In genomic region chr2:170683385-170683784, GRCm38 (mm10) we compare ENCODE assay signal across 17 mouse cellular contexts. TPM values are rescaled to one million over a fixed set of nuclear protein-coding genes. Genes with fewer than 3 reads are reported as not detected.
DNase-seq lines count a peak whose midpoint lies in the region; ATAC-seq and TF ChIP-seq lines count a peak whose summit lies in the region.
"Had no signal": no experiment of that assay in that cellular context is flagged by ENCODE, and none has a peak within 500 bp of the region (broad histone marks: within the 10 kb centered on the region; RNA-seq: fewer than 3 reads in every experiment).

No protein-coding gene starts in this region.

- H3K4me2 ChIP-seq in liver, embryonic 14.5 days (ENCODE audit: low read depth) = no peak overlapping the region
- H3K4me2 ChIP-seq: embryonic facial prominence, embryonic 12.5 days; intestine, embryonic 15.5 days; limb, embryonic 13.5 days; midbrain, embryonic 12.5 days had no signal

- intact Hi-C loops in heart, adult 2 months (cut with DNase I) = loop anchor here (2.0 kb wide), 1 partner anchor 189 kb away; no protein-coding TSS in a partner anchor
- intact Hi-C loops in heart, postnatal 14 days (cut with DNase I) = loop anchor here (1.0 kb wide), 1 partner anchor 190 kb away; no protein-coding TSS in a partner anchor

- in situ Hi-C loops in ES-E14 (cut with MboI; ENCODE audit: low sequenced_read_pairs in 2 of 2, unreplicated experiment in 2 of 2) = loop anchor here (25.0 kb wide), 1 partner anchor 179 kb away; no protein-coding TSS in a partner anchor

- TF ChIP-seq EP300 in heart, adult 2 months (IDR thresholded peaks at IDR 0.05; ENCODE audit: insufficient read depth, low read depth, low read length) = no peak
- no peak for TF ChIP-seq EP300 in liver, embryonic 14.5 days (IDR thresholded peaks at IDR 0.05; ENCODE audit: low read depth)

- no peaks in the 10 kb centered on the region for H3K79me2 ChIP-seq in heart, adult 2 months (replicated peaks; ENCODE audit: control insufficient read depth, insufficient read depth, low read length)

- no peak overlapping the region for H3K27ac ChIP-seq in heart, adult 2 months
- no peak overlapping the region for H3K27ac ChIP-seq in liver, embryonic 14.5 days
- no peak overlapping the region for H3K27ac ChIP-seq in ES-E14 (ENCODE audit: insufficient read depth, low read depth, low read length, poor library complexity, severe bottlenecking)
- H3K27ac ChIP-seq: embryonic facial prominence, embryonic 12.5 days; intestine, embryonic 15.5 days; limb, embryonic 13.5 days; midbrain, embryonic 12.5 days had no signal

- H3K9ac ChIP-seq in heart, adult 2 months (ENCODE audit: low read depth, low read length) = no peak overlapping the region
- no peak overlapping the region for H3K9ac ChIP-seq in liver, embryonic 14.5 days (replicated peaks)
- H3K9ac ChIP-seq in ES-E14 (ENCODE audit: insufficient read depth, low read depth, low read length, poor library complexity, severe bottlenecking) = no peak overlapping the region
- H3K9ac ChIP-seq: embryonic facial prominence, embryonic 12.5 days; intestine, embryonic 15.5 days; limb, embryonic 13.5 days; midbrain, embryonic 12.5 days had no signal

- no peak for TF ChIP-seq POLR2A in heart, adult 2 months (IDR thresholded peaks at IDR 0.05; ENCODE audit: insufficient read depth, low read depth, low read length)

- no peaks in the 10 kb centered on the region for H3K9me3 ChIP-seq in liver, embryonic 14.5 days (ENCODE audit: control insufficient read depth, low read length)
- H3K9me3 ChIP-seq in ES-E14 (ENCODE audit: control insufficient read depth, insufficient read depth, low read depth, low read length) = no peaks in the 10 kb centered on the region
- H3K9me3 ChIP-seq: embryonic facial prominence, embryonic 12.5 days; intestine, embryonic 15.5 days; limb, embryonic 13.5 days; midbrain, embryonic 12.5 days had no signal

- no peak for ATAC-seq in liver, embryonic 14.5 days (ENCODE audit: insufficient read depth)
- ATAC-seq in CD4-positive, CD25-positive, alpha-beta regulatory T cell, adult 4 months = no peak
- ATAC-seq: intestine, embryonic 15.5 days had no signal

- no peak for DNase-seq in heart, adult 2 months
- no peak for DNase-seq in heart, postnatal 14 days
- no peak for DNase-seq in liver, embryonic 14.5 days (ENCODE audit: low read depth in 3 of 3, low spot score in 3 of 3)
- DNase-seq in liver (no peak), ES-E14 (ENCODE audit: low read depth, low spot score) (peak; percentile 57)
- DNase-seq in brain, adult 2 months (ENCODE audit: low read depth, low spot score) = peak; percentile 24
- DNase-seq in right cerebral cortex, postnatal 14 days = no peak
- DNase-seq: adrenal gland, postnatal 25 days; cerebellum, adult 11-12 months; heart, postnatal 4 days; lung, postnatal 14 days; thymus, postnatal 25 days had no signal

- no peaks in the 10 kb centered on the region for H3K27me3 ChIP-seq in heart, adult 2 months (ENCODE audit: control insufficient read depth, insufficient read depth, low read length)
- no peaks in the 10 kb centered on the region for H3K27me3 ChIP-seq in liver, embryonic 14.5 days (ENCODE audit: control insufficient read depth, insufficient read depth, low read length)
- H3K27me3 ChIP-seq: embryonic facial prominence, embryonic 12.5 days; intestine, embryonic 15.5 days; limb, embryonic 13.5 days; midbrain, embryonic 12.5 days had no signal

- H3K4me3 ChIP-seq in heart, adult 2 months = no peak overlapping the region
- no peak overlapping the region for H3K4me3 ChIP-seq in liver, embryonic 14.5 days (ENCODE audit: insufficient read depth in 1 of 2, low read depth in 2 of 2, low read length in 2 of 2)
- H3K4me3 ChIP-seq in ES-E14 (ENCODE audit: insufficient read depth in 1 of 2, low read depth in 1 of 2, low read length in 2 of 2, poor library complexity in 1 of 2, severe bottlenecking in 1 of 2) = no peak overlapping the region
- H3K4me3 ChIP-seq: embryonic facial prominence, embryonic 12.5 days; intestine, embryonic 15.5 days; limb, embryonic 13.5 days; midbrain, embryonic 12.5 days had no signal

- no peaks in the 10 kb centered on the region for H3K4me1 ChIP-seq in heart, adult 2 months (ENCODE audit: control insufficient read depth, insufficient read depth, low read length)
- no peaks in the 10 kb centered on the region for H3K4me1 ChIP-seq in liver, embryonic 14.5 days (replicated peaks; ENCODE audit: control insufficient read depth in 2 of 2, insufficient read depth in 2 of 2, low read length in 1 of 2)
- H3K4me1 ChIP-seq in ES-E14 (ENCODE audit: control insufficient read depth in 2 of 2, insufficient read depth in 2 of 2, low read length in 2 of 2, poor library complexity in 1 of 2) = no peaks in the 10 kb centered on the region
- H3K4me1 ChIP-seq: embryonic facial prominence, embryonic 12.5 days; intestine, embryonic 15.5 days; limb, embryonic 13.5 days; midbrain, embryonic 12.5 days had no signal

- WGBS in heart, adult 2 months = 77% methylated on average over 2 of the region's 2 CpGs
- 51% methylated on average over 2 of the region's 2 CpGs for WGBS in liver, embryonic 14.5 days (ENCODE audit: insufficient replicate concordance)

- H3K36me3 ChIP-seq in heart, adult 2 months (ENCODE audit: control insufficient read depth, insufficient read depth, low read length) = no peaks in the 10 kb centered on the region
- H3K36me3 ChIP-seq in liver, embryonic 14.5 days (replicated peaks; ENCODE audit: control insufficient read depth, insufficient read depth, low read depth) = no peaks in the 10 kb centered on the region
- no peaks in the 10 kb centered on the region for H3K36me3 ChIP-seq in ES-E14 (ENCODE audit: control insufficient read depth, insufficient read depth, low read length, poor library complexity, severe bottlenecking)
- H3K36me3 ChIP-seq: embryonic facial prominence, embryonic 12.5 days; intestine, embryonic 15.5 days; limb, embryonic 13.5 days; midbrain, embryonic 12.5 days had no signal

- TF ChIP-seq CTCF in heart, adult 2 months (IDR thresholded peaks at IDR 0.05) = peak; percentile 56
- peak; percentile 17; the same call in 1 of the 2 replicates for TF ChIP-seq CTCF in liver, embryonic 14.5 days (IDR thresholded peaks at IDR 0.05; ENCODE audit: low read depth)

TF ChIP-seq in ES-E14, 5 proteins besides CTCF, POLR2A, EP300 and RAD21:
- peak; percentile 34; the same call in 1 of the 2 replicates for TF ChIP-seq MAFK (IDR thresholded peaks at IDR 0.05; ENCODE audit: insufficient read depth, low read depth, low read length)
- TF ChIP-seq ZC3H11A (IDR thresholded peaks at IDR 0.05; ENCODE audit: borderline replicate concordance, low read depth, low read length) = peak; percentile 59; the same call in 1 of the 2 replicates
- TF ChIP-seq CHD2 (IDR thresholded peaks at IDR 0.05; ENCODE audit: low read depth, low read length) = no peak

RNA-seq across cellular contexts. Expression of gene Dok5, which starts 48.2 kb away (rescaled TPM):
- total RNA-seq in heart, adult 2 months (2021) = under 1 TPM in 1 of 2 experiments, not detected in 1; 0.41 TPM
- 1.4 and 1.6 TPM in 2 replicates for polyA plus RNA-seq in heart, adult 2 months (2012; rRNA removed)
- under 1 TPM; 0.27 to 0.45 TPM for total RNA-seq in heart, postnatal 14 days (2021)
- polyA plus RNA-seq in liver, embryonic 14.5 days (2012; rRNA removed) = 0.19 and 0.21 TPM in 2 replicates
- polyA plus RNA-seq in liver, embryonic 14.5 days (2014; fragmentation: Nextera tagmentation; extraction: Ambion mirVana) = 0.15 and 0.20 TPM in 2 replicates
- 0.48 and 0.58 TPM in 2 replicates for total RNA-seq in ES-E14 (2012; rRNA removed)
- not detected for polyA plus RNA-seq in CD4-positive, CD25-positive, alpha-beta regulatory T cell, adult 4 months (2017; shearing (Covaris generic))

Comparison
In these comparisons a context has a peak if more than half of its experiments do, and no peak if none do; other contexts are left out.
1. DNase-seq: peak in ES-E14 (single experiment) and brain, adult 2 months (single experiment); none in heart, adult 2 months (0 of 2), heart, postnatal 14 days (0 of 2), liver, embryonic 14.5 days (0 of 3), liver (single experiment) and right cerebral cortex, postnatal 14 days (single experiment).